Mouse (Mus musculus) hindbrain, embryonic 11.5 days (tissue): ENCODE results near the gene Lgals9. TPM values are rescaled to one million over a fixed set of nuclear protein-coding genes. Genes with fewer than 3 reads are reported as not detected.

ENCODE experiments used
- ATAC-seq: fragments of 200-750 bp; cut with Nextera tagmentation; 2 replicates; pipeline ENCODE4 v1.8.0; 2017; ENCODE audit warnings: mild to moderate bottlenecking, moderate TSS enrichment, moderate library complexity; ENCODE audit not compliant: low FRiP score
- DNase-seq: peaks from one replicate; pipeline ENCODE4 v3.0.0-alpha.2; 2015; ENCODE audit warnings: low spot score
- H3K27ac ChIP-seq: fragments of 300-500 bp; sonication (generic); 2 replicates; pipeline ENCODE4 v1.5.1; 2014; ENCODE audit warnings: mild to moderate bottlenecking, low read depth, low read length
- H3K27me3 ChIP-seq: fragments of 300-500 bp; sonication (generic); 2 replicates; pipeline ENCODE4 v1.6.1; 2014; ENCODE audit warnings: mild to moderate bottlenecking, low read length, moderate library complexity, mixed read lengths; ENCODE audit not compliant: control insufficient read depth, insufficient read depth
- H3K36me3 ChIP-seq: fragments of 300-500 bp; sonication (generic); 2 replicates; pipeline ENCODE4 v1.6.1; 2014; ENCODE audit warnings: mild to moderate bottlenecking, low read length, moderate library complexity, mixed read lengths; ENCODE audit not compliant: control insufficient read depth, insufficient read depth
- H3K4me1 ChIP-seq: fragments of 300-500 bp; sonication (generic); replicated peaks from 2 replicates; pipeline ENCODE4 v1.6.1; 2014; ENCODE audit warnings: low read length, mixed read lengths; ENCODE audit not compliant: control insufficient read depth, insufficient read depth
- H3K4me2 ChIP-seq: fragments of 300-500 bp; sonication (generic); replicated peaks from 2 replicates; pipeline ENCODE4 v1.6.1; 2014; ENCODE audit warnings: mild to moderate bottlenecking, low read depth, low read length
- H3K4me3 ChIP-seq: fragments of 300-500 bp; sonication (generic); 2 replicates; pipeline ENCODE4 v1.5.1; 2014; ENCODE audit warnings: low read depth, low read length
- H3K9ac ChIP-seq: fragments of 300-500 bp; sonication (generic); 2 replicates; pipeline ENCODE4 v1.6.1; 2014; ENCODE audit warnings: low read depth, low read length
- H3K9me3 ChIP-seq: fragments of 300-500 bp; sonication (generic); 2 replicates; pipeline ENCODE4 v1.6.1; 2016; ENCODE audit warnings: low read length; ENCODE audit not compliant: control insufficient read depth
- WGBS: fragments of 180-500 bp; shearing (Covaris S2); extraction: QIAGEN DNeasy Blood & Tissue Kit; methylation state at CpG from one replicate; pipeline ENCODE4 v1.1.7; 2014; 5-methylcytosine and 5-hydroxymethylcytosine counted together
- polyA plus RNA-seq: library from polyadenylated mRNA; unstranded; fragments of >200 nt; fragmentation: Nextera tagmentation; extraction: Ambion mirVana; gene quantifications from 2 replicates; pipeline ENCODE4 v1.2.1, GENCODE M21; 2014

The Lgals9 gene
- polyA plus RNA-seq, 1 experiment from 2014 or later: 7.7 TPM

GRCm38 (mm10) chr11:78952467-78952866 is 32.3 kb downstream of the Lgals9 start:
- Histone ChIP-seq H3K4me1 (no peaks in the 10 kb centered on the region), H3K27me3 (no peaks in the 10 kb centered on the region), H3K4me2 (0 out of 2 replicates have a peak overlapping the region, but pooled peaks have one; percentile 9), H3K27ac (no peak overlapping the region), H3K9ac (no peak overlapping the region), H3K4me3 (no peak overlapping the region), H3K9me3 (no peaks in the 10 kb centered on the region), H3K36me3 (no peaks in the 10 kb centered on the region)
- ATAC-seq: no peak
- 9% methylated on average over 17 of the region's 17 CpGs for WGBS
- DNase-seq: peak; percentile 65

- WGBS: 92% methylated on average over 8 of the region's 8 CpGs
- no peaks in the 10 kb centered on the region for H3K27me3 ChIP-seq
- no peak for DNase-seq
- H3K36me3 ChIP-seq: no peaks in the 10 kb centered on the region
- H3K9me3 ChIP-seq: no peaks in the 10 kb centered on the region
- H3K27ac ChIP-seq: no peak overlapping the region
- H3K4me3 ChIP-seq: no peak overlapping the region
- no peak overlapping the region for H3K4me2 ChIP-seq
- ATAC-seq: no peak
- H3K9ac ChIP-seq: no peak overlapping the region
- no peaks in the 10 kb centered on the region for H3K4me1 ChIP-seq
Observed at GRCm38 (mm10) chr11:78950365-78950764, 34.4 kb downstream of the Lgals9 start.

- Histone ChIP-seq H3K9ac (no peak overlapping the region), H3K27ac (no peak overlapping the region), H3K36me3 (no peaks in the 10 kb centered on the region), H3K4me3 (no peak overlapping the region), H3K9me3 (no peaks in the 10 kb centered on the region), H3K27me3 (no peaks in the 10 kb centered on the region), H3K4me1 (no peaks in the 10 kb centered on the region), H3K4me2 (no peak overlapping the region)
- ATAC-seq (no peak), DNase-seq (no peak)
- 95% methylated on average over 1 of the region's 1 CpGs for WGBS
Observed at GRCm38 (mm10) chr11:78943083-78943482, 41.7 kb downstream of the Lgals9 start.

- ATAC-seq (no peak), DNase-seq (no peak)
- no peak overlapping the region for H3K27ac ChIP-seq
- no peaks in the 10 kb centered on the region for H3K27me3 ChIP-seq
- H3K4me3 ChIP-seq: no peak overlapping the region
- 82% methylated on average over 6 of the region's 6 CpGs for WGBS
- H3K4me1 ChIP-seq: no peaks in the 10 kb centered on the region
- no peaks in the 10 kb centered on the region for H3K9me3 ChIP-seq
- H3K36me3 ChIP-seq: no peaks in the 10 kb centered on the region
- H3K9ac ChIP-seq: no peak overlapping the region
- H3K4me2 ChIP-seq: no peak overlapping the region
Observed at GRCm38 (mm10) chr11:78935178-78935577, 49.6 kb downstream of the Lgals9 start.

- 86% methylated on average over 4 of the region's 4 CpGs for WGBS
- Histone ChIP-seq H3K36me3 (no peaks in the 10 kb centered on the region), H3K4me2 (no peak overlapping the region), H3K4me1 (no peaks in the 10 kb centered on the region), H3K4me3 (no peak overlapping the region), H3K27ac (no peak overlapping the region), H3K27me3 (no peaks in the 10 kb centered on the region), H3K9ac (no peak overlapping the region), H3K9me3 (no peaks in the 10 kb centered on the region)
- no peak for ATAC-seq
- no peak for DNase-seq
Observed at GRCm38 (mm10) chr11:78934727-78935126, 50.0 kb downstream of the Lgals9 start.

GRCm38 (mm10) chr11:78934307-78934706 is 50.4 kb downstream of the Lgals9 start:
- Histone ChIP-seq H3K4me3 (no peak overlapping the region), H3K9ac (no peak overlapping the region)

GRCm38 (mm10) chr11:78929345-78929744 is 55.4 kb downstream of the Lgals9 start:
- Histone ChIP-seq H3K27me3 (peaks cover 26% of the 10 kb centered on the region), H3K9me3 (no peaks in the 10 kb centered on the region), H3K4me3 (no peak overlapping the region), H3K9ac (no peak overlapping the region), H3K36me3 (no peaks in the 10 kb centered on the region), H3K27ac (no peak overlapping the region), H3K4me1 (no peaks in the 10 kb centered on the region; the same call in 1 of the 2 replicates), H3K4me2 (no peak overlapping the region)
- WGBS: 89% methylated on average over 5 of the region's 5 CpGs
- ATAC-seq (no peak), DNase-seq (no peak)

More at GRCm38 (mm10) chr11:78934307-78934706, 50.4 kb downstream of the Lgals9 start:
- H3K36me3 ChIP-seq: no peaks in the 10 kb centered on the region
- no peak overlapping the region for H3K27ac ChIP-seq
- no peaks in the 10 kb centered on the region for H3K27me3 ChIP-seq
- H3K4me1 ChIP-seq: no peaks in the 10 kb centered on the region
- ATAC-seq (no peak), DNase-seq (no peak)
- 86% methylated on average over 7 of the region's 7 CpGs for WGBS
- no peak overlapping the region for H3K4me2 ChIP-seq
- no peaks in the 10 kb centered on the region for H3K9me3 ChIP-seq

GRCm38 (mm10) chr11:78924916-78925315 is 59.8 kb downstream of the Lgals9 start:
- H3K27me3 ChIP-seq: peaks cover 38% of the 10 kb centered on the region
- no peaks in the 10 kb centered on the region for H3K36me3 ChIP-seq
- no peak for ATAC-seq
- peak overlapping the region; percentile 54 for H3K4me2 ChIP-seq
- H3K9me3 ChIP-seq: no peaks in the 10 kb centered on the region
- H3K9ac ChIP-seq: peak overlapping the region; percentile 44; the same call in 1 of the 2 replicates
- H3K4me3 ChIP-seq: peak overlapping the region; percentile 30
- under 1% methylated on average over 37 of the region's 37 CpGs for WGBS
- no peaks in the 10 kb centered on the region; the same call in 1 of the 2 replicates for H3K4me1 ChIP-seq
- H3K27ac ChIP-seq: no peak overlapping the region
- peak; percentile 56 for DNase-seq

- Histone ChIP-seq H3K4me3 (no peak overlapping the region), H3K27ac (no peak overlapping the region), H3K9ac (no peak overlapping the region), H3K36me3 (no peaks in the 10 kb centered on the region), H3K9me3 (no peaks in the 10 kb centered on the region), H3K4me1 (no peaks in the 10 kb centered on the region; the same call in 1 of the 2 replicates), H3K27me3 (peaks cover 38% of the 10 kb centered on the region), H3K4me2 (no peak overlapping the region)
- 8% methylated on average over 9 of the region's 9 CpGs for WGBS
- ATAC-seq (no peak), DNase-seq (peak; percentile 27)
Observed at GRCm38 (mm10) chr11:78924111-78924510, 60.6 kb downstream of the Lgals9 start.
